Mouse (Mus musculus): ENCODE measurements around the gene Wnk4. TPM values are rescaled to one million over a fixed set of nuclear protein-coding genes. Genes with fewer than 3 reads are reported as not detected.
A peak's percentile ranks its signal among the peaks of the same experiment; 100 is the strongest.

Wnk4 gene
- polyA plus RNA-seq (2015; fragmentation: Nextera tagmentation; extraction: Ambion mirVana), result 4.8 and 5.5 TPM in 2 replicates

DNA sequence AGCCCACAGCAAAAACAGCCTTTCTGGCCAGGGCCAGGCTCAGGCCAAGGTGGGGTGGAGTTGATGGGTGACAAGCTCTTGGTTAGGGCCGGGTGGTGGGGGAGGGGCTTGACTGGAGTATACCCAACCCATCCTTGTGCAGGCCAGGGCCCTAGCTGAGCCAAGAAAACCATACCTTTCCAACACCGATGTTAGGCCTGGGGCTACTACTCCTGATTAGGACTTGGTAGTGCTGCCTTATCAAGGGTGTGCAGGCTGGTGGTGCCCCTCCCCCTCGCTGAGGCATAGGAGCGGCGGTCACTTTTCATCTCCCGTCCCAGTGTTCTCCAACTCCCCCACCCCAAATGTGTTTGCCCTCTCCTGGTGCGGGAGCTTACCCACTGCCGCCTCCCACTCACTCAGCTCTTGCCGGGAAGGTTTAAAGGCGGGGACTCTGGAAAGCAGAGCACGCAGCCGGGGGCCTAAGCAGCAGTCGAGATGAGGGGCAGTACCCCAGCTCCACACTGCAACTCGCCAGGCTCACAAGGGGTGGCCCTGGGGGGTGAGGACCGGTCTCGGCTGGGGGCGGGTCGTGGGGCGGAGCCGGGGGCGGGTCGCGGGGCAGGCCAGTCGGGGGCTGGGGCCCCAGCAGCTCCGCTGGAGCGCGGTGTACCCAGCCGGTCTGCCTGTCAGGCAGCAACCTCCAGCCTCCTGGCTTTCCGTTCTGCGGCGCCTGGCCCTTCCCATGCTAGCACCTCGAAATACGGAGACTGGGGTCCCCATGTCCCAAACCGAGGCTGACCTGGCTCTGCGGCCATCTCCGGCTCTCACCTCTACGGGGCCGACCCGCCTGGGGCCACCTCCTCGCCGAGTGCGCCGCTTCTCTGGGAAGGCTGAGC lies at the start of gene Wnk4:
Wnk4 (plus strand) TSS at position 620 of the 878 bp plus-strand sequence.
- peak within 1 kb of the TSS; percentile 42 for H3K4me3 ChIP-seq
- H3K9ac ChIP-seq (replicated peaks), result peak within 1 kb of the TSS; percentile 52
- H3K36me3 ChIP-seq, result peaks cover 3% of the 10 kb centered on the region; the same call in 1 of the 2 replicates
- H3K4me2 ChIP-seq (replicated peaks), result peak within 1 kb of the TSS; percentile 94
- no peak within 1 kb of the TSS for H3K27ac ChIP-seq (replicated peaks)
- peaks cover 33% of the 10 kb centered on the region for H3K27me3 ChIP-seq
- H3K9me3 ChIP-seq, result no peaks in the 10 kb centered on the region
- peaks cover 21% of the 10 kb centered on the region for H3K4me1 ChIP-seq
- peak; percentile 70 for ATAC-seq (replicated peaks)
- 0% methylated on average over 37 of the region's 43 CpGs for WGBS

DNA sequence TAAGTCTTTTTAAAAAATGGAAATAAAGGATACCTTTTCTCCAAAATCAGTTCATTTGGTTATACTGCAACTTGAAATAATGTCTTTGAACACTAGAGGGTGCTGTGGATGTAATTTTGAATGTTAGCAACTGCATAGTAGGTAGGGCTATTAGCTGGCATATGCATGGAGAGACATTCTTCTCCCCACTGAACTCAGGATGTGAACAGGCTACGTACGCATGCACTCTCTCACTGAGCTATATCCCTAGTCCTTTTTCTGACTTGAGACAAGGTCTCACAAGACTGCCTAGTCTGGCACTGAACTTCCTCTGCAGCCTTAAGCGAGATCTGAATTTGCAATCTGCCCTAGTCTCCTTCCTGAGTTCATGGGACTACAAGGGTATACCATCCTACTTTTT lies 48.4 kb upstream of the Wnk4 start:
- no peak overlapping the region for H3K9ac ChIP-seq (replicated peaks)
- H3K27ac ChIP-seq (replicated peaks), result no peak overlapping the region
- ATAC-seq (replicated peaks), result no peak
- H3K27me3 ChIP-seq, result no peaks in the 10 kb centered on the region
- no peak overlapping the region for H3K4me3 ChIP-seq
- no peaks in the 10 kb centered on the region for H3K4me1 ChIP-seq
- WGBS, result 42% methylated on average over 3 of the region's 3 CpGs
- peaks cover 54% of the 10 kb centered on the region for H3K36me3 ChIP-seq
- H3K9me3 ChIP-seq, result no peaks in the 10 kb centered on the region
- no peak overlapping the region for H3K4me2 ChIP-seq (replicated peaks)

DNA sequence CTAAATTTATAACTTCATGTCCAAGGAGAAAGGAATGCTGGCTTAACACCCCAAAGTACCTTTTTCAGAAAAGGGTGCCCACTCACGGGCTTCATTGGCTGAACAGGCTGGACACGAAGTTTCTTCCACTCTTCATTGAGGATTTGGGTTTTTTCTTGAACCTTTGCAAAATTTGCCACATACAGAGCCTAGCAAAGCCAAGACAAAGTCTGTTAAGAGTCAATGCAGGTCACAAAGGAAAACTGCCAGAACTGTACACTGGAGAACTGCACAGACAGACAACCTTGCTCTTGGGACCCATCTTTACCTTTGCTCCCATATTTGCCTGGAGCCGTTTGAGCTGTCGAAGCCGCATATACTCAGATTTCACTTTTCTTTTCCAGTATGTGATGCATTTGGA lies 43.4 kb upstream of the Wnk4 start:
- Histone ChIP-seq H3K27ac (replicated peaks) (no peak overlapping the region), H3K4me3 (no peak overlapping the region), H3K9me3 (no peaks in the 10 kb centered on the region), H3K36me3 (peaks cover 25% of the 10 kb centered on the region), H3K4me2 (replicated peaks) (no peak overlapping the region), H3K27me3 (no peaks in the 10 kb centered on the region), H3K9ac (replicated peaks) (no peak overlapping the region), H3K4me1 (no peaks in the 10 kb centered on the region)
- 89% methylated on average over 5 of the region's 5 CpGs for WGBS
- ATAC-seq (replicated peaks), result no peak

DNA sequence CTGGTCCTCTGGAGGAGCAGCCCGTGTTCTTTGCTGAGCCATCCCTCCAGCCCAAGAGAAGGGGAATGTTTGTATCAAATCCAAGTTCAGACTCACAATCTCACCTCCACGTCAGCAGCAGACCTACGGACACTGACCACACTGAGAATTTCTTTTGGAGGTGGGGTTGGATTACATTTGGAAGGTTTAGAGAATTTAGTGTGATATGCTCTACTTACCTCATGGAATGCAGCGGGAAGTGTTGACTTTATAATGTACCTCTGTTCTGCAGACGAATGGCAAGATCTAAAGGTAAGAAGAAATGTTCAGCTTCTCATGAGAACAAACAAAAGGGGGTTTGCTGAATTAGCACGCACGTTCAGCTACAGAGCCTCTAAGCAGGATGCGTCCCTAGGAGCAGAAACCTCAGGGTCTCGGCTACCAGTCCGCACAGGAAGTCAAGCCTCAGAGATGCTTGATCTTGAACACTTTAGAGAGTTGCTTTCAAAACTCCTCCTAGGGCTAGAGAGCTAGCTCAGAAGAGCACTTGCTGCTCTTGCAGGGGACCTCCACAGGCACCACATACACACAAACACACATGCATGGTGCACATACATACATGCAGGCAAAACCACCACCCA lies 41.8 kb upstream of the Wnk4 start:
- WGBS, result 82% methylated on average over 10 of the region's 10 CpGs
- H3K9me3 ChIP-seq, result no peaks in the 10 kb centered on the region

DNA sequence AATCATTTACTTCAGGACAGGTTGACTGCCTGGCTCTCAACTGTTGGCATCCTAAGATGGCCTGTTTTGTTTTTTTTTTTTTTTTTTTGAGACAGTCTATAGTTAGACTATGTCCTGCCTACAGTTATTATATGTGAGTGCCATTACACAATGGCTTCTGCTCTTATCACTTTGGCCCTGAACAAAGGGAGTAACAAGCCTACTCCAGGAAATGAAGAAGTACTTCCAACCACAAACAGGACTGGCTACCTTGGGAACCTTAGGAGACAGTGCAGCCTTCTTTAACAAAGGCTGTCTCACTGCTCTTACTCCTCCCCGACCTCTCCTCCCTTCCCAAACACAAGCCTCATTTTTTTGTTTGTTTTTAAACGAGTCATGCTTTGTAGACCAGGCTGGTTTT lies 39.5 kb upstream of the Wnk4 start:
- H3K27me3 ChIP-seq, result no peaks in the 10 kb centered on the region
- H3K27ac ChIP-seq (replicated peaks), result no peak overlapping the region
- no peak overlapping the region for H3K4me2 ChIP-seq (replicated peaks)
- no peak overlapping the region for H3K4me3 ChIP-seq
- peaks cover 8% of the 10 kb centered on the region for H3K4me1 ChIP-seq
- WGBS, result 66% methylated on average over 2 of the region's 2 CpGs
- peaks cover 1% of the 10 kb centered on the region for H3K36me3 ChIP-seq
- no peak for ATAC-seq (replicated peaks)
- H3K9me3 ChIP-seq, result no peaks in the 10 kb centered on the region
- no peak overlapping the region for H3K9ac ChIP-seq (replicated peaks)

More for the DNA sequence above, 41.8 kb upstream of the Wnk4 start:
- Histone ChIP-seq H3K4me3 (no peak overlapping the region), H3K36me3 (peaks cover 19% of the 10 kb centered on the region), H3K27me3 (no peaks in the 10 kb centered on the region), H3K4me1 (no peaks in the 10 kb centered on the region), H3K27ac (replicated peaks) (no peak overlapping the region), H3K4me2 (replicated peaks) (no peak overlapping the region), H3K9ac (replicated peaks) (no peak overlapping the region)
- no peak for ATAC-seq (replicated peaks)

DNA sequence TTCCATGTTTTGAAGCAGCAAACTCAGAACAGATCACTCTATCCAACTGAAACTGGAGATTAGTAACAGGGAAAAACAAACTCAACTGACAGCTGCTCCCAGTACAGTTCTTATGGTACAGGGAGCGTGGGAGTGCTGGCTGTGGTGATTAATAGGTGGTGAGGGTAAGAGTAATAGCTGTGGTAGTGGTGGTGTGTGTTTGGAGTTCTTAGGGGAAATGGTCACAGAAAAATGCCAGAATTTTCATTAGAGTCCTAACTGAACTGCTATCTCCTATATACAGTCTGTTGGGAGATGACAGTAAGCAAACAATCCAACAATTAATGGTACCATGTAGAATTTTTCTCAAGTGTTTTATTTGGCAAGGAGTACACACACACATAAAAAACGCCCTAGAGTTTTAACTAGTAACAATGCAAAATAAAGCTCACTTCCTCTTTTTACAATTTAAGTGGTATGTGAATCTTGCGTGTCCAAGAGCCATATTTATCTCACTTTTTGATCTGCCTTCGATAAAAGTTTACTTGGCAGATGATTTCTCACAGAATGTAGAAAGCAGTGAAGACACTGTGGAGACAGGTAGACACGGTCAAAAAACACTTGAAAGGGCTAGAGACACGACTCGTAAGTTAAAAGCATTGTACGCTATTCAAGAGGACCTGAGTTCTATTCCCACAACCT lies 38.9 kb upstream of the Wnk4 start:
- WGBS, result 92% methylated on average over 8 of the region's 8 CpGs
- Histone ChIP-seq H3K27ac (replicated peaks) (no peak overlapping the region), H3K9ac (replicated peaks) (no peak overlapping the region), H3K4me2 (replicated peaks) (no peak overlapping the region), H3K4me3 (no peak overlapping the region), H3K27me3 (no peaks in the 10 kb centered on the region), H3K4me1 (peaks cover 10% of the 10 kb centered on the region), H3K36me3 (no peaks in the 10 kb centered on the region; the same call in 1 of the 2 replicates), H3K9me3 (no peaks in the 10 kb centered on the region)
- no peak for ATAC-seq (replicated peaks)

DNA sequence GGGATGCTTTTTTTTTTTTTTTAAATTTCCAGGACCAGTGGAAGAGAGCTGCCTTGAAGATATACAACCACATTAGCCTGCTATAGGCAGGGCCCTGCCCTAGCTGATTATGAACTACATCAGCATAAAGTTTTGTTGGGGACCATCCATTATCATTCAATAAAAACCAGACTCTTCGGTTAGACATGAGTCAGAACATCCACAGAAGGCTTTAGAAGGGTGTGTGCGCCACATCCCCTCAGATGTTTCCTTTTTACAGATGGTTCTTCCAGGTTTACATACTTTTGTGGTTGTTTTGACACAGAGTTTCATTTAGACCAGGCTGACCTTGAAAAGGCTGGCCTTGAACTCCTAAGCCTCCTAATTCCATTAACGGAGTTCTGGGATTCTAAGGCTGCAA lies 36.0 kb upstream of the Wnk4 start:
- no peak for ATAC-seq (replicated peaks)
- no peak overlapping the region for H3K4me2 ChIP-seq (replicated peaks)
- no peak overlapping the region for H3K27ac ChIP-seq (replicated peaks)
- no peak overlapping the region for H3K9ac ChIP-seq (replicated peaks)
- no peaks in the 10 kb centered on the region for H3K9me3 ChIP-seq
- no peaks in the 10 kb centered on the region for H3K36me3 ChIP-seq
- peaks cover 15% of the 10 kb centered on the region for H3K4me1 ChIP-seq
- WGBS, result 89% methylated on average over 3 of the region's 3 CpGs
- H3K27me3 ChIP-seq, result no peaks in the 10 kb centered on the region
- H3K4me3 ChIP-seq, result no peak overlapping the region

DNA sequence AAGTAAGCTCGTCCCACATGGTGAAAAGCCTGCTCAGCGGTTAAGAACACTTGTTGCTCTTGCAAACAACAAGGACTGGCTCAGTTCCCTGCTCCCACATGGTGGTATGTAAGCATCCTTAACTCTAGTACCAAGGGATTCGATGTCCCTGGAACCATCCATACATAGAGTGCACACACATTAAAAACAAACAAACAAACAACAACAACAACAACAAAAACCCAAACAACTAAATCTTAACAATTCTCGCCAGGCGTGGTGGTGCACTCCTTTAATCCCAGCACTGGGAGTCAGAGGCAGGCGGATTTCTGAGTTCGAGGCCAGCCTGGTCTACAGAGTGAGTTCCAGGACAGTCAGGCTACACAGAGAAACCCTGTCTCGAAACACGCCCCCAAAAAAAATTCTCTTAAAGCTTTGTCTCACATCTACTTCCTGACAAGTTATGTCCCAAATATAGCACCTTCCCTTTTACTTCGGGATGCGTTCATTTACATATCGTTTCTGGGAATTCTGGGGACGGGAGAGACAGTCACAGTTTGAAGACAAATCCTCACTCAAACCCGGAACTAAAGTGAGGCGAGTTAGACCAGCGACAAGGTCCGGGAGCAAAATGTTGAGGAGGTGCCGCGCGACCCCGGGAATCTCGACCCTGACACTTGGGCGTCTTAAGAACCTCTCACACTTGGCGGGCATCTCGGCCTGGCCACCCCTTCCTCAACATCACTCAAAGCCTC lies 34.9 kb upstream of the Wnk4 start:
- Histone ChIP-seq H3K9ac (replicated peaks) (peak overlapping the region; percentile 63), H3K27me3 (no peaks in the 10 kb centered on the region), H3K36me3 (no peaks in the 10 kb centered on the region), H3K27ac (replicated peaks) (no peak overlapping the region), H3K4me1 (peaks cover 24% of the 10 kb centered on the region), H3K4me2 (replicated peaks) (peak overlapping the region; percentile 95), H3K9me3 (no peaks in the 10 kb centered on the region), H3K4me3 (peak overlapping the region; percentile 71)
- 18% methylated on average over 25 of the region's 25 CpGs for WGBS
- no peak for ATAC-seq (replicated peaks)

DNA sequence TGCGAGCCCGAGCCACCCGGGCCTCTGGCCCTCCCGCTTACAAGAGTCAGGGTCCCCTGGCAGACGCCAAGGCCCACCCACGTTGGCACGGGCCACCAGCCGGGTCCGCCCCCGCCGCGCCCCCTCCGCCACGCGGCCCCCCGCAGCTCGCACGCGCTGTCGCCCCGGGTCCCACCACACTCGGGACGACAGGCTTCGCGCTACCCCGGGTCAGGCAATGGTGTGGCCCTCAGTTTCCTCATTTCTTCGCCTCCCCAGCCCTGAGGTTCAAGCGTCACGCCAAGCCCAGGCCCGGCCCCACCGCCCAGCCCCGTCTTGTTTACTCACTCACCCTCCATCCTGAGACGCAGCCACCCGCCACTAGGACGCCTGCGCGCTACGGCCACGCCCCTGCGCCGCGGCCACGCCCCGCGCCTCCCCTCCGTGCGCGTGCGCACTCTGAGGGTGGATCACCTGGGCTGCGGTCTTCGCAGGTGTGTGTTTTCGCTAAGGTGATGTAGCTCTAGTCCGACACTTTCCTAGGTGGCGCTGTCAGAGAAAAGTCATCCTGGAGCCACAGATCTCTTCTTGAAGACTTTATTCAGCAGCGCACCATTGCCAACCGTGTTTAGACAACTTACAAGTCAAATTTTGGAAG lies 34.2 kb upstream of the Wnk4 start, which contains the start of gene Ezh1:
Ezh1 (minus strand) TSS at position 399 of the 637 bp plus-strand sequence.
- peak; percentile 95 for ATAC-seq (replicated peaks)
- H3K9ac ChIP-seq (replicated peaks), result peak within 1 kb of the TSS; percentile 63
- no peaks in the 10 kb centered on the region for H3K36me3 ChIP-seq
- peak within 1 kb of the TSS; percentile 95 for H3K4me2 ChIP-seq (replicated peaks)
- under 1% methylated on average over 56 of the region's 56 CpGs for WGBS
- no peaks in the 10 kb centered on the region for H3K9me3 ChIP-seq
- H3K27ac ChIP-seq (replicated peaks), result no peak within 1 kb of the TSS
- H3K4me1 ChIP-seq, result peaks cover 31% of the 10 kb centered on the region
- no peaks in the 10 kb centered on the region for H3K27me3 ChIP-seq
- H3K4me3 ChIP-seq, result peak within 1 kb of the TSS; percentile 71

DNA sequence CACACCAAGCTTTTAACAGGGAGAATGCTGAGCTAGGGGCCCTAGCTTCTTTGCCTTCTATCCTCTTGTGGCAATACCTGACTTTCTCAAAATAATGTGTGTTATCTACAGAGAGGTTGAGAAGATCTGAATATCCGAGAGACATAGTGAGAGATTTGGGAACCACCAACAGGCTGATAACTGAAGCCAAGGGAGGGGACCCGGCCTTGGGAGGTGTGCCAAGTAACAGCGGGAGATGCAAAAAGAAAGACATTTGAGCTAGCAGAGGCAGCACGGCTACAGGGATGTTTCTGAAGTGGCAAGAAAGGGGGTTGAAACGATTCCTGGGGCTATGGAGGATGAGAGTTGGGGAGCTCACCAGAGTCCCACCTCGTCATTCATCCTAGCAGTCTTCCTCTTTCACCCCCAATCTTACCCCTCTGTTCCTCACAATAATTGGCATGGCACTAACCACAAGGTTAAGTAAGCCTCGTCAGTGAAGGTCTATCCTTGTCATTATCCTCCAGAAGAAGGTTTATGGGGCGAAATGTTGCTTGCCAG lies 30.9 kb upstream of the Wnk4 start:
- Histone ChIP-seq H3K27ac (replicated peaks) (no peak overlapping the region), H3K4me2 (replicated peaks) (no peak overlapping the region), H3K9me3 (no peaks in the 10 kb centered on the region), H3K4me3 (no peak overlapping the region), H3K36me3 (no peaks in the 10 kb centered on the region), H3K27me3 (no peaks in the 10 kb centered on the region), H3K4me1 (peaks cover 32% of the 10 kb centered on the region), H3K9ac (replicated peaks) (no peak overlapping the region)
- WGBS, result 25% methylated on average over 8 of the region's 8 CpGs
- no peak for ATAC-seq (replicated peaks)

DNA sequence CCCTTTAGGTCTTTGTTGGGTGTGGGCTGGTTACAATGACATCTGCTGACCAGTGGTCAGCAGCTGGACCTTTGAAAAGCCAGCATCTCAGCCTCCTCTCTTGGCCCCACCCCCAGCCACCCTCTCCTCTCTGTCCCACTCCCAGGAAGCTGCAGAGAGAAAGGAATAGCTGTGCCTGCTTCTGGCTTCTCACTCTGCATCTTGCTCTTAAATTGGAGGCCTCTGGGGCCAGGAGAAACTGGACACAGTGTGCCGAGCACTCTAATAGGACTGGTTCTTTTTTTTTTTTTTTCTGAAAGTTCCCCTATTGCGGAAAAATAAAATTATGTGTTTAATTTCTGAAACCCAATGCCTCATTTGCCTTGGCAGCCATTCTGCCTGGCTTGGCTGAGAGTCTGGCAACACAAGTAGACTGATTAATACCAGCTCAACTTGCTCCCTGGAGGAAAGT lies 30.3 kb upstream of the Wnk4 start:
- no peak for ATAC-seq (replicated peaks)
- Histone ChIP-seq H3K9ac (replicated peaks) (no peak overlapping the region), H3K27me3 (no peaks in the 10 kb centered on the region), H3K9me3 (no peaks in the 10 kb centered on the region), H3K36me3 (no peaks in the 10 kb centered on the region), H3K27ac (replicated peaks) (peak overlapping the region; percentile 34), H3K4me2 (replicated peaks) (no peak overlapping the region), H3K4me1 (peaks cover 31% of the 10 kb centered on the region), H3K4me3 (no peak overlapping the region)
- 25% methylated on average over 2 of the region's 2 CpGs for WGBS
